Mouse (Mus musculus): ENCODE results near the gene Stra6. TPM values are rescaled to one million over a fixed set of nuclear protein-coding genes. Genes with fewer than 3 reads are reported as not detected.
A peak's percentile ranks its signal among the peaks of the same experiment; 100 is the strongest.

The Stra6 gene
- total RNA-seq, 2 experiments from 2014 or later = 0.30 to 0.44 TPM

GRCm38 (mm10) chr9:58049861-58050260 lies 13.7 kb upstream of the Stra6 start:
- DNase-seq = no peak

GRCm38 (mm10) chr9:58051937-58052336 lies 11.7 kb upstream of the Stra6 start:
- no peak for DNase-seq

DNA sequence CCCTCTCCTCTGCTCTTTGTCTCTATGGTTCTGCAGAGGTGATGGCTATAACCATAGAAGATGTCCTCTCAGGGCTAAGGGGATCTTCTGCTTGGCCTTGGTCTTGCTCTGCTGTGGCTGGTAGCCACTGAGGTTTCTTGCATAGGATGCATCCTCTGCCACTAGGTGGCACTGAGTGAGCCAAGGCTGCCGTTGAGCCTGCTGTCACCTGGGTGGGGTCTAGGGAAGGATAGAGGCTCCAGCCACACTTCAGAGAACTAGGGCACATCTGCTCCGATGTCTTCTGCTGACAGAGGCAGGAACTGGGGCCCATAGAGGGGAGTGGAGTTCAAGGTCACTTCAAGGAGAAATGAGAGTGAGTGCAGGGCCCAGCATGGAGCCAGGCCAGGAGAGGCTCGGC lies 10.5 kb upstream of the Stra6 start:
- peak; percentile 47 to 49 for DNase-seq

DNA sequence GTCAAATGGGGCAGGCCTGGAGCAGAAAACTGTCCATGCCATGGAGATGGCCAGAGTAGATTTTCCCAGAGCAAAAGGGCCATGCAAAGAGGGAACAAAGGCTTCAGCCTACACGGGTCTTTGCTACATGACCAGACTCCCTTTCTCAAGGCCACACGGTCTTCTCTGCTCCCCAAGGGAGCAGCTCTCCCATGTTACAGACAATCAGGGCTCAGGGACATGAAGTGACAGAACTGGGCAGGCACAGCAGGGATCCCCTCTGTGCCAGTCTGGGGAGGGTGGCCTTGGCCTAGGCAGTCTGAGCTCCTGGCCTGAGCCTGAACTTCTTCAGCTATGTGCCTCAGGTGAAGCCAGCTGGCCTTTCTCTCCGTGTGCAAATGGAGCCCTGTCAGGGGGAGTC lies 10.0 kb upstream of the Stra6 start:
- DNase-seq = no peak

DNA sequence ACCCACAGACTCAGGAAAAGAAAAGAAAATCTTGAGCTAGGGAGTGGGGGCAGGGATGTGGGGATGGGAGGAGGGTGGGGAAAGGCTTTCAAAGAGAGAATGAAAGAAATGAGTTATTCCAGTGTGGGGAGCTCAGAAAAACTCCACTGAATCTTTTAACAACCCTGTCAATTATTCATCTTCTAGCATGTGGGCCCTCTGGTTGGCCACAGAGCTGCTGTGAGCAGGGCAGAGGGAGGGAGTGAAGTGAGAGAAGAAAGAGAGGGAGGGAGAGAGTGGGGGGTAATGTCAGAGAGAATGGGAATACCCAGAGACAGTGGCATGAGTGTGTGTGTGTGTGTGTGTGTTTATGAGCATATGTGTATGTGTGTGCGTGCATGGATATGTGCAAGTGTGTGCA lies 9.6 kb upstream of the Stra6 start:
- DNase-seq = no peak

DNA sequence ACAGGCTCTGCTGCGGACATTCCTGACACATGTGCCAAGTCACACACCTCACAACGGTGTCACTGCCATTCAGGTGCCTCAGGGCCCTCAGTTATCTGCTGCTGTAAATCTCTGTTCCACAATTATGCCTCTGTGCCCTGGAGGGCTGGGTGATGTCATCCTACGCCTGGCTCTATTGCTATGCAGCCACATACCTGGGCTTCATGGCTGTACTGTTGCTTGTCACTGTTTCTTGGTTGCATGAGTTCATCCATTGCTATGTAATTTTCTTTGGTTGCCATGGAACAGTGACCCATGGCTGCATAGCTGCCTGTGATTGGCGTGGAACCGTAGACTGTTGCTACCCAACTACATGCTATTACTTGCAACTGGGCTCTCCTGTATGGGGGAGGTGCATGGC lies 7.9 kb upstream of the Stra6 start:
- DNase-seq = no peak

GRCm38 (mm10) chr9:58059920-58060319 lies 3.7 kb upstream of the Stra6 start:
- DNase-seq = no peak

GRCm38 (mm10) chr9:58060677-58061667 lies 2.6 kb upstream of the Stra6 start:
- peak in 1 of 2 experiments; percentile 65 for DNase-seq

- no peak for DNase-seq
These were observed 1.9 kb downstream of the Stra6 start for GRCm38 (mm10) chr9:58065532-58065931.

GRCm38 (mm10) chr9:58065977-58066730 lies 2.6 kb downstream of the Stra6 start:
- DNase-seq = no peak

GRCm38 (mm10) chr9:58066731-58067095 lies 3.1 kb downstream of the Stra6 start:
- no peak for DNase-seq

DNA sequence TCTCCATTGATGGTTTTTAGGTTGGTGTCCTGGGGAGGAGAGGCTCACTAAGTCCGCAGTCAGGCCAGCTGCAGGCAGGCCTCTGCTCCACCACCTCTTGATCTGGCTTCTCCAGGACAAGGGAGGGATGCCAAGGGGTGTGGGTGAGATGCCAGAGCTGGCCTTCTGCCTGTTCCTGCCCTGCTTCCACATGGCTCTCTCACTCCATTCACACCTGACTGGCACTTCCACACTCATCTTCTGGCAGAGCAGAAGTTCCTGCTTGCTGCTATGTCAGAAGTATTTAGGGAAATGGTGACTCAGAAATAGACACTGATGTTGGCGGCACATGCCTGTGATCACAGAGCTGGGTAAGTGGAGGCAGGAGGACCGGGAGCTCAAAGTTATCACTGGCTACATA lies 4.0 kb downstream of the Stra6 start:
- peak in 1 of 2 experiments; percentile 35 for DNase-seq

DNA sequence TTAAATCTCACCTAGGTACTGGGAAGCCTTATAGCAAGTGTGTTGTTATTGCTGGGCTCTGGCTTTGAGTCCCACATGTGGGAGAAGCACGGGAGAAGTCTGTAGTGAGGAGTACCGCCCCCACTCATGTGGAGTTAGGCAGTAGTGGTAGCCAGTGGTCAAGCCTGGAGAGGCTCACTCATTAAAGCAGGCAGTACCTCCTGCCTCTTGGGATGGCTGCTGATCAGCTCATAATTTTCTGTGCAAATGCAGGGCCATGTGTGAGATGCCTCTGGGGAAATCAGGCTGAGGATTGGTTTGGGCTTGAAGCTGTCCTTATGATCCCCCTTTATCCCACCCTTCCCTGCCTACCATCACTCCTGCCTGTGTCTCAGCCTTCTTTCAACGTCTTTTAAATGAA lies 11.0 kb downstream of the Stra6 start:
- no peak for DNase-seq

GRCm38 (mm10) chr9:58084586-58084985 lies 21.0 kb downstream of the Stra6 start:
- no peak for DNase-seq

DNA sequence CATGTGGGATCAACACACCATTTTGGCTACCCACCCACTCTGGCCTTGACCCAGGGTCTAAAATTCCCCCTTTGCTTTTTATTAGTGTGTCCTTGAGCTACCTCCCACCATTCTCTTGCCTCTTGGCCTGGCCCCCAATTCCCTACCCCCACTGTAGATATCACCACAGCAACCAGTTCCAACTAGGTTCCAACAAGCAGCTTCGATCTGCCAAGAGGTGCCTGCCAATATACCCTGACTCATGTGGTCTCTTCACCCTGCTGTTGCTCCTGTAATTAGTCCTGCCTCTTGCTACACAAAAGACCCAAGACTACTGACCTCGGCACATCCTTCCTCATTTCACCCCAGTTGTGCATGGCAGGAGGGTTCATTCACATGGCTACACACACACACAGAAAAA lies 21.5 kb downstream of the Stra6 start:
- peak in 1 of 2 experiments; percentile 11 for DNase-seq

- no peak for DNase-seq
These were observed 22.6 kb downstream of the Stra6 start for GRCm38 (mm10) chr9:58086203-58086602.

DNA sequence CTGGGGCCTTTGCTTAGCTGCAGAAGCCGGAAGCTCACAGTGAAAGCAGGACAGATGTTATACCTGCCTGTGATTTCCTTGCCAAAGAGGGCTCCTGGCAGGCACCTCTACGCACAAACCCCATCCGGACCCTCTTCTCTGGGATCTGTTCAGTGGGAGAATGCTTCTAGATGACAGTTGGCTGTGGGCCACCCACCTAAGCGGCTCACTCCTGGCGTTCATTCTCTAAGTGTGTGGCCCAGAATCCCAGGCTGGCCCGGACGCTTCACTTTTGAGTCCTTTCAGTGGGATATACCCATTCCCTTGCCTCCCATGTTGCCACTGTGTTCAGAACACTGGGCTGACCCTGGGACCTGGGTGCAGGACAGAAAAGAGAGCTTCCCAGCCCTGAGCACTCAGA lies 23.3 kb downstream of the Stra6 start:
- DNase-seq = no peak

DNA sequence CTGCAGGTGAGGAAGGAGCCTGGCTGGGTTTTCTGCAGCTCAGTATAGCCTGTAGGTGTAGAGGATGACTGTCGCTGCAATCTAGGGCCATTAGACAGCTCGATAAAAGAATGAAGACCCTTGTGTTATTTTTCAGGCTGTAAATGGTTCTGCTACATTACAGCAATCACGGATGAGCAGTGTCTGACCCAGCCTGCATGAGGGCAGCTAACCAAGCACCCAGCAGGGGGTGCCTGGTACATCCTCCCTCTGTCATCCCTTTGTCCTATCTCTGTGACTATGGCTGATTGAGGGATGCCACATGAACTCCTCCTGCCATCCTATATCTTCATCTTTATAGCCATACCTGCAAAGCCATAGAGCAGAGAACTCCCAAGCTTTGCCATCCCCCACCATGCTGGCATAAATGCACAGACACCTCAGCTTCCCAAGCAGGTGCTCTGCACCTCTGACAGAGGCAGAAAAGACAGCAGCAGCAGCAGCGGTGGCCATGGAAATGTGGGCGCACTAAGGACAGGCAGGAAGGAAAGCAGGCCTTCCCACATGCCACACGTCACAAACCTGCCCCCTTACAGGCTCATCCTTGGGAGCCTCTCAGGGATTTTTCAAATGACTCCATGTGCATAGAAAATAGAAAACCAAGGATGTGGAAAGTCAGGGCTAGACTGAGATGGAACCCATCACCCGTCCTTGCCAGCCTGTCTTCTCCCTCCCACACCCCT lies 23.9 kb downstream of the Stra6 start:
- DNase-seq = no peak

- DNase-seq = peak; percentile 63 to 75
These were observed 28.2 kb downstream of the Stra6 start for GRCm38 (mm10) chr9:58091623-58092425.

- peak; percentile 84 to 85 for DNase-seq
These were observed 29.1 kb downstream of the Stra6 start for GRCm38 (mm10) chr9:58092581-58093269.

DNA sequence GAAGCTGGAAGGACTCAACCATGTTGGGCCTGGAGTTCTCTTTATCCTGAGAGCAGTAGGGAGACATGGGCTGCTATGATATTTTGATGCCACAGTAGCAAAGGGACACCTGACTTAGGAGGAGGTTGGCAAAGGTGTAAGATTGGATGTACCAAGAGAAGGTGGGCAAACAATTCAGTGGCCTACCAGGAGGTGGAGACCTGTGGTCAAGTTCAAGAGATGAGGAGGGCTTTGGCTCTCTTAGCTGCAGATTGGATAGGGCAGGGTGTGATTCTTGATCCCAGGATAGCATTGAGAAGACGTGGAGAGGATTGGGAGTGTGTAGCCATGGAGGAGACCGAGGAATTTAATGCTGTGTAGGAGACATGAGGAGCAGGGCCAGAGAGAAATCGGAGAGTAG lies 30.2 kb downstream of the Stra6 start:
- no peak for DNase-seq
